Mouse (Mus musculus) right cerebral cortex, postnatal 10 days (tissue): ENCODE data around the gene Cldn9.

Experiments
- DNase-seq, 2 experiments: peaks; one replicate each; pipeline ENCODE4 v3.0.0; 2021; ENCODE audit warnings: low spot score in 2 of 2

The Cldn9 gene

DNA sequence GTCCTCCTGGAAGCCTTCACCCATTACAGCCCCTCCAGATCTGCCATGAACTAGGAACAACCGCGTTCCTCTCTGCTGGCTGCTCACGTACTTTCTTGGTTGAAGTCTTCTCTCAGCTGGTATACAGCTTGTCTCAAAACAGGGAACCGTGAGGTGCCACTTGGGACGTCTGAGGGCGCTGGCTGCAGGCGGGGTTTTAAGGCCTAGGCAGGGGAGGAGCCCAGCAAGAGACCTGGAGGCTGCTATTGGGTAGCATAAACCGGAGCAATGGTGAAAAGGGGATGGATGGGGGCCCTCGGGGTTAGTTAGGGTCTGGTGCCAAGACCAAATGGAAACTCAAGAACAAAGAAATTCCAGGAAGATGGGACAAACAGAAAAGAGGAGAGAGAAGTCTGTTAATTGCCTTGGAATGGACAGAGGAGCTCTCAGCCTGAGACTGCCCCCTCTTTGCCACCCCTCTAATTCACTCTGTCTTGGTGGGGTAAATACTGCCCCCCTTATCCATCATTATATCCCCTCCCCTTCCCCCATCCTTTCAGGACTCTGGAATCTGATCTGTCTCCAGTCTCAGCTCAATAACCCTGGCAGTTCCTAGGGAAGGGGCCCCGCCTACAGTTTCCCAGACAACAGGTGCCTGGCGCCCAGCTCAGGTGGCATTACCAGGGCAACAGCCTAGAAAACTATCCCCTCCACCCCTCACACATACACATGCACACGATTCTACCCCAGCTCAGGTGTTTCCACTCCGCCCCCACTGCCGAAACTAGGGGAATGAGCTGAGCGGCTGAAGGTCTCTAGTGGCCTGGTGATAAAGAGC is at the start of gene Cldn9:
TSS of gene Cldn9 (minus strand) at position 171 of the 817 bp plus-strand sequence.
- DNase-seq: no peak

DNA sequence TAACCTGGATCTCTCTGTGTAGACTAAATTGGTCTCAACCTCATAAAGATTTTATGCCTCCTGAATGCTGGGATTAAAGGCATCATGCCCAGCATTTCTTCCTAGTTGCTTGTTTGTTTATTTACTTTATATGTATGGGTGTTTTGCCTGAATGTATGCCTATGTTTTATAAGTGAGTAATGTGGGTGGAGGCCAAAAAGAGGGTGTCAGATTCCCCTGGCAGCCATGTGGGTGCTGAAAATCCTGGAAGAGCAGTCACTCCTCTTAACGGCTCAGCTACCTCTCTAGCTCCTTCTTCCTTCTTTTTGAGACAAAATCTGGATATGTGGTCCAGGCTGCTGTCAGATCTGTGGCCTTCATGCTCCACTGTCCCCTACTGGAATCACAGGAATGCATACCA is 46.6 kb upstream of the Cldn9 start:
- DNase-seq: no peak

DNA sequence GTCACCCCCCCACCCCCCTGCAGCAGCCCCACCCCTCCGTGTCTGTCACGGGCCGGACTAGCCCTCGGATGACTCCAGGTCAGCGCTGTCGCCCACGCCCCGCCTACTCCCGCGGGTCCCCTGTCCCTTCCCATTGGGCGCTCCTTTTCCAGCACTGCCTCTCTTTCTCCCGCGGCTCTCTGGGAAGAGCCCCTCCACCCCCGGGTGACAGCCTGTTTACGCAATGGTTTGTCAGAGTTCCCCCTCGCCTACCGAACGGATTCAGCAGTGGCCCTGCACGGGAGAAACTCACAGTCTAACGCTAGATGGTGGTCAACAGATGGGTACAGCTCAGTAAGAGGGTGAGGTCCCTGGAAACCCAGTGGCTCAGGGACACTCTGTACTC is 42.9 kb upstream of the Cldn9 start:
- DNase-seq: peak; percentile 77 to 84

GRCm38 (mm10) chr17:23725999-23726757 is 42.4 kb upstream of the Cldn9 start, which contains the start of gene Pkmyt1:
TSS of gene Pkmyt1 (plus strand) at chr17:23726336.
- peak; percentile 95 to 96 for DNase-seq

- DNase-seq: no peak
Observed at GRCm38 (mm10) chr17:23725477-23725876, 41.7 kb upstream of the Cldn9 start.

- DNase-seq: no peak
Observed at GRCm38 (mm10) chr17:23722376-23723125, 38.7 kb upstream of the Cldn9 start, which contains the start of gene 1520401A03Rik. TSS of gene 1520401A03Rik (minus strand) at chr17:23722783.

DNA sequence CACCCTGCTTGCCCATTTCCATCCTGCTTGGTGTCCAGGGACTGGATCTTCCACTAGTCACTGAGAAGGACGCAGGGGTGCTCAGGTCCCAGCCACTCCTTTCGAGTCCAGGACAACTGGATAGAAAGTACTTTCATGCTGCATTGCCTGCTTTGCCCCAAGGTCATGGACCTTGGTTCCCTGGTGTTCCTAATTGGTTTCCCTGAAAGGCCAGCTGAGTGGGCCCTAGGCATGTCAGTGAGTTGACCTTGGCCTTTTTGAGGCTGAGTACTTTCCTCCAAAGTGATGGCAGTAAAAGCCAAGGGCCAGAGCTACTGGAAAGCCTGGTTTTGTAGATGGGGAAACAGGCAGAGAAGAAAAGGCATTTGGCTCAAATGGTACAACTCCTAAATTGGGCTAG is 38.1 kb upstream of the Cldn9 start:
- no peak for DNase-seq

DNA sequence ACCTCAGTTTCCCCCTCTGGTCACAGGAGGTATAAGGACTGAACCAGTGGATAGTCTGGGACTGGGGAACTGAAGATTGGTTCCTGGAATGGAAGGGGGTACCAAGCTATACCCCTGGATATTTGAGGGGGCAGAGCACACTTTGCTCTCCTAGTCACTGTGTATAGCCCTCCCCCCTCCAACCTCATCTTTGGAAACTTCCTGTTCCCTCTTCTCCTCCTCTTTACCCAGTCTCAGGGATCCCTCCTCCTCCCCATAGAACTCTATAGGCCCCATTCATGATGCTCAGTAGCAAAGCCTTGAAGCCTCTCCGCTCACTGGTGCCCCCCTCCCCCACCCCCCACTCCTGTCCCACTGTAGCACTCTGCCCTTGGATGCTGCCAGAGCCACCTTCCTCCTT is 35.6 kb upstream of the Cldn9 start:
- no peak for DNase-seq

DNA sequence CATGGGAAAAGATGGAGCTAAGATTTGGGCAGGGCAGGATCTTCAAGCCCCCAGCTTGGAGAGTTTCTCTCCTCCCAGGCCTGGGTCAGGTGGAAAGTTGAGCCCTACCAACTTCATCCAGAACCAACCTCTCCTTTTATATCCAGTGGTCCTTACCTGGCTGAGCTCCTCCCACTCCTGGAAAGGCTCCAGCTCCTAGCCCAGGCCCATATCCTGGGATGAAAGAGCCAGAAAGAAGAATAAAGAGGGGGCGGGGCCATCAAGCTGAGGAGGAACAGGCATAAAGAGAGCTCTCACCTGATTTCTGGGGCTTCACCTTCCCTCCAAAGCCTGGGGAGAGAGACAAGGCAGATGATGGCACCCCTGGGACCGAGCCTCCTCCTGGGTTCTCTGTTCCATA is 33.2 kb upstream of the Cldn9 start:
- no peak for DNase-seq

DNA sequence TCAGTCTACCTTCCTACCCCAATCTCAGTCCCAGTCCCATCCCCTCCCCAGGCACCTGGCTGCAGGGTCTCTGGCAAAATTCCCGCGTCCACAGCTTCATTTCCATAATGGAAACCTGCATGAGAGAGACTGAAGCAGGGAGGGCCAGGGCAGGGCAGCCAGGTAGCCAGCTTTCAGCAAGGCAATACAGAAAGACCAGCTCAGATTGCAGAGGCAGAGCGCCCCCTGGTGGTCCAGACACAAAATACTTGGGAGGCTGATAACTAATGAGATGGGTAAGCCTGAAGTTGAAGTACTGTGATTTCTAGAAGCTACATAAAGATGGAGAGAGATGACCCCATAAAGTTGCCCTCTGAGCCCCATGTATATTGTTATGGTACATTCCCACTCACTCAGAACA is 22.4 kb upstream of the Cldn9 start:
- DNase-seq: peak; percentile 79 to 84

GRCm38 (mm10) chr17:23705525-23706104 is 21.8 kb upstream of the Cldn9 start:
- no peak for DNase-seq

DNA sequence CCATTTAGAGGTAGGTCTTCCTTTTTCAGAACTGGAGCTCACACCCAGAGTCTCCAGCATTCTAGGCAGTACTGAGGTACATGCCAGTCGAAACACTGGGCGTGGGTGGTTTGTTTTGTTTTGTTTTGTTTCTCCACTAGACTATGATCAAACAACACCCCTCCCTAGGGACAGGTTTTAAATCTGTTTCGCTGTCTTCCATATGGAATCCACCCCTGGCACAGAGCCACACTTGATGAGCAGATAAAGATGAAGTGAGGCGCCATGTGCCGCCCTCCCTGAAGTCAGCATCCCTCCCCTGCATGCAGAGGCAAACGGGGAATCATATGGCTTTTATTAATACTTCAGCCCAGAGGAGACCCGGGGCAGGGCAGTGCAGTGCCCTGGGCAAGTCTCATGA is 20.9 kb upstream of the Cldn9 start:
- peak; percentile 61 to 68 for DNase-seq

DNA sequence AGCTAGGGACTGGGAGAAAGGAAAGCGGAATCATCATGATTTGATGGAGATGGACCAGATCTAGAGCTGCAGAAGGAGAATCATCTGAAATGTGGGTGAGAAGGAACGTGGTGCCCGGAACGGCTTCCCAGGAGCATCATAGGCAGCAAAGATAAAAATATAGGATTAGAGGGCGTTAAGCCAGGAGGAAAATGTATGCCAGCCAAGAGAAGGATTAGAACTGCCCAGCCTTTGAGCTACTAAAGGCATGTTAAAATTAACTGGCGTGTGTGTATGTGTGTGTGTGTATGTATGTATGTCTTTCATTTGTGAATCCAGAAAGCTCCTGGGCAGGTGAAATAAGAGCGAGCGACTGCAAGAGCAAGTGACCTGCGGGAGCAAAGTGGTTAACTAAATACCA is 19.5 kb upstream of the Cldn9 start:
- peak; percentile 34 to 42 for DNase-seq

- peak; percentile 95 to 96 for DNase-seq
Observed at GRCm38 (mm10) chr17:23700079-23700478, 16.3 kb upstream of the Cldn9 start.

- DNase-seq: peak in 1 of 2 experiments; percentile 37
Observed at GRCm38 (mm10) chr17:23699131-23700077, 15.6 kb upstream of the Cldn9 start.

GRCm38 (mm10) chr17:23695801-23696200 is 12.0 kb upstream of the Cldn9 start:
- DNase-seq: no peak

DNA sequence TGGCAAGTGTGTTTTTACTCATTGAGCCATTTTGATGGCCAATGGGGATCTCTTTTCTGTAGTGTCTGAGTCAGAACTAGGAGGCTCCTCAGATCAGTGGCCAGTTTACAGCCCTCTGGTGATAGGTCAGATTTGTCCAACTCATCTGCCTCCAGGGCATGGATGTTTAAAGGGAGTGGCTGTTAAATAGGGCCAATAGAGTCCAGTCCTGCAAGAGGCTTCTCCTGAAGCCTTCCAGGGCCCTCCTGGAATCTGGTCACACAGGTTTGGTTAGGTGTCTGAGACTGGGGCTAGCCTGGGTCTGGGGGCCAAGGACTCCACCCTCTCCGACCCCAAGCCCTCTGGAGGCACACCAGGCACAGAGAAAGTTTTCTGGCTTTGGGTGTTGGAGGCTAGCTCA is 10.7 kb upstream of the Cldn9 start:
- DNase-seq: no peak

DNA sequence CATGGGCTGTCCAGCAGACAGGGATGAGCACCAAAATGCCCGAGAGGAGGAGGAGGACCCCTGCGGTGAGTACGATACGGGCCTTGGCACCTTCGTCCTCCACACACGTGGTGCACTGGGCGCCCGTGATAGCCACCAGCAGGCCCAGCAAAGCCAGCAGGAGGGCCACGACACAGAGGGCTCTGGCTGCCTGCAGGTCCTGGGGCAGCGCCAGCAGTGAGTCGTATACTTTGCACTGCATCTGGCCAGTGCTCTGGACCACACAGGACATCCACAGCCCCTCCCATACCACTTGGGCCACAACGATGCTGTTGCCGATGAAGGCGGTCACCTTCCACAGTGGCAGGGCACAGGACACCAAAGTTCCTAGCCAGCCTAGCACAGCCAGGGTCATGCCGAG is 600 bp downstream of the Cldn9 start:
- no peak for DNase-seq

DNA sequence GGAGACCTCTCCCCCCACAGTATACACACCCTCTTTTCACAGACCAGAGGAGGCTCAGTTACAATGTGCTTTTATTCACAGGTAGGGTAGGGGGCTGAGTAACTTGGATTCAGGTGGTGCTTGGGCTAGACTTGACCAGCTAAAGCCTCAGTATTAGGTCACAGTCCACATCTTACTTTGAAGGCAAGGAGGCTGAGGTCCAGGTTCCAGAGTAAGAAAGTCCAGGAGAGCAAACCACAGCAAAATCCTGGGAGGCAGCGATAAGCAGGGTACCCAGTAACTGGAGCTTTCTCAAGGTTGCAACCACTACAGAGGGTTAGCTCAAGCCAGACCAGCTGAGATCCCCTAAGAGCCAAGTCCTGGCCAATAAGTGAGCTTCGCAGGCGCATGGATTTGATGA is 1.3 kb downstream of the Cldn9 start:
- no peak for DNase-seq

DNA sequence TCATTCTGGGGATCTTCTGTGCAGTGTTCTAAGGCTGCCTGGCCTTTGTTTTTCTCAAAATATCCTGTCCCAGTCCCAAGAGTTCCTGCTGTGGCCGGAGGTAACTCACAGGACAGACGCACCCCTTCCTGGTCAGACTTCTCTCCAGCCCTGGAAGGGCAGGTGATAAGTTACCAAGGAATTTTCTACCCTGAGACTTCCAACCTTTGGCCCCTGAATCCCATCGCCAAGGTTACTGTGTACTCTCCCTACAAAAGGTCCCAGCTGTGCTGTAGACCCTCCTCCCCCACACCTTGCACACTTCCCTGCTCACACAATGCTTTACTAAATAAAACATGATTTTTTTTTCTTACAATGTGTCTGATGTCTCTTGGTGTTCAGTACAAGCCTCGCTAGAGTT is 1.7 kb downstream of the Cldn9 start:
- no peak for DNase-seq

GRCm38 (mm10) chr17:23681086-23681485 is 2.7 kb downstream of the Cldn9 start:
- no peak for DNase-seq
